Mouse (Mus musculus): ENCODE results near the gene Disp2.

- no peak for TF ChIP-seq MAFK (IDR thresholded peaks at IDR 0.05; ENCODE audit: insufficient read depth, low read depth, low read length)
- no peak for TF ChIP-seq ZNF384 (IDR thresholded peaks at IDR 0.05; ENCODE audit: low read depth, low read length)
Measured at GRCm38 (mm10) chr2:118776295-118776694, 3.2 kb upstream of the Disp2 start.

All from ES-E14 (cell line).